Mouse (Mus musculus) bone marrow, adult 2 months (tissue): ENCODE measurements around the gene Rreb1.

Experiments
- CTCF ChIP-seq: fragments of 200-500 bp; IDR thresholded peaks from 2 replicates; pipeline ENCODE4 v1.5.1; 2011; ENCODE audit warnings: low read length, control low read depth; ENCODE audit not compliant: control insufficient read depth, insufficient read depth
- POLR2A ChIP-seq: fragments of 200-500 bp; IDR thresholded peaks from 2 replicates; pipeline ENCODE4 v1.6.1; 2011; ENCODE audit warnings: low read depth, mild to moderate bottlenecking, control low read depth, low read length, borderline replicate concordance; ENCODE audit not compliant: control insufficient read depth

- TF ChIP-seq CTCF (no peak), POLR2A (no peak)
These were observed 165.3 kb downstream of the Rreb1 start for GRCm38 (mm10) chr13:37943466-37943865.
